Mouse (Mus musculus) CH12.LX (cell line): ENCODE measurements around the gene Adamts7. TPM values are rescaled to one million over a fixed set of nuclear protein-coding genes. Genes with fewer than 3 reads are reported as not detected.

Source experiments
- DNase-seq: peaks from one replicate; pipeline ENCODE4 v3.0.0-alpha.2; 2013; ENCODE audit errors: extremely low read depth
- H3K27ac ChIP-seq: 2 replicates; pipeline ENCODE4 v1.5.1; 2012; ENCODE audit warnings: low read depth, mild to moderate bottlenecking, control low read depth, moderate library complexity; ENCODE audit not compliant: insufficient read depth
- H3K27me3 ChIP-seq: replicated peaks from 2 replicates; pipeline ENCODE3; 2012; ENCODE audit warnings: inconsistent platforms
- H3K36me3 ChIP-seq, 2 experiments: replicated peaks in 1 of 2; 2 replicates each; pipeline versions ENCODE3 to v1.6.1; 2012; ENCODE audit warnings: inconsistent platforms in 1 of 2, low read length in 1 of 2, mild to moderate bottlenecking in 1 of 2, mixed read lengths in 1 of 2, moderate library complexity in 1 of 2; ENCODE audit not compliant: control insufficient read depth in 1 of 2, insufficient read depth in 1 of 2
- H3K4me1 ChIP-seq, 2 experiments: 2 replicates each; pipeline ENCODE4 v1.6.1; 2012; ENCODE audit warnings: inconsistent platforms in 1 of 2, moderate library complexity in 1 of 2; ENCODE audit not compliant: insufficient read depth in 2 of 2, control insufficient read depth in 1 of 2
- H3K4me2 ChIP-seq: 2 replicates; pipeline ENCODE4 v1.6.1; 2012; ENCODE audit warnings: low read depth, mild to moderate bottlenecking, control low read depth; ENCODE audit not compliant: poor library complexity, insufficient read depth, severe bottlenecking
- H3K4me3 ChIP-seq, 3 experiments: fragments of 150-350 bp in 1 of 3; sonication (generic) in 1 of 3; replicated peaks in 1 of 3; 2 replicates each; pipeline versions ENCODE3 to v1.5.1; 2011 to 2012; ENCODE audit warnings: low read depth in 2 of 3, low read length in 2 of 3, mild to moderate bottlenecking in 2 of 3, moderate library complexity in 2 of 3, control low read depth in 1 of 3, improper control_type of control experiment in 1 of 3, inconsistent platforms in 1 of 3, mixed read lengths in 1 of 3; ENCODE audit not compliant: poor library complexity in 1 of 3
- H3K79me2 ChIP-seq: replicated peaks from 2 replicates; pipeline ENCODE4 v1.6.1; 2012; ENCODE audit warnings: mild to moderate bottlenecking, moderate library complexity; ENCODE audit not compliant: control insufficient read depth, poor library complexity, insufficient read depth, severe bottlenecking; ENCODE audit errors: extremely low read depth
- H3K9ac ChIP-seq: 2 replicates; pipeline ENCODE4 v1.6.1; 2012; ENCODE audit warnings: low read depth, mild to moderate bottlenecking, control low read depth, moderate library complexity; ENCODE audit not compliant: insufficient read depth
- H3K9me3 ChIP-seq: replicated peaks from 2 replicates; pipeline ENCODE3; 2012; ENCODE audit warnings: low read length, inconsistent platforms, mixed read lengths
- CHD2 ChIP-seq: IDR thresholded peaks from 2 replicates; pipeline ENCODE4 v1.6.1; 2011; ENCODE audit warnings: low read length, improper control_type of control experiment
- CTCF ChIP-seq, 2 experiments: IDR thresholded peaks in 1 of 2; conservative IDR thresholded peaks in 1 of 2; 2 replicates each; pipeline ENCODE4 v1.5.1; 2011 to 2012; ENCODE audit warnings: low read depth in 2 of 2, low read length in 2 of 2, improper control_type of control experiment in 1 of 2, inconsistent platforms in 1 of 2, mild to moderate bottlenecking in 1 of 2, moderate library complexity in 1 of 2
- GABPA ChIP-seq: IDR thresholded peaks from 2 replicates; pipeline ENCODE4 v1.6.1; 2012; ENCODE audit warnings: low read depth, low read length, improper control_type of control experiment, inconsistent platforms; ENCODE audit not compliant: insufficient replicate concordance
- HCFC1 ChIP-seq: IDR thresholded peaks from 2 replicates; pipeline ENCODE4 v1.6.1; 2012; ENCODE audit warnings: low read depth, mild to moderate bottlenecking, inconsistent platforms, low read length, improper control_type of control experiment
- IRF4 ChIP-seq: IDR thresholded peaks from 2 replicates; pipeline ENCODE4 v1.6.1; 2014; ENCODE audit warnings: low read depth, mild to moderate bottlenecking, inconsistent platforms, low read length, improper control_type of control experiment
- JUND ChIP-seq: conservative IDR thresholded peaks from 2 replicates; pipeline ENCODE4 v1.6.1; 2011; ENCODE audit warnings: low read depth, low read length, improper control_type of control experiment
- KAT2A ChIP-seq: IDR thresholded peaks from 2 replicates; pipeline ENCODE4 v1.6.1; 2012; ENCODE audit warnings: low read length, improper control_type of control experiment, inconsistent platforms; ENCODE audit not compliant: insufficient replicate concordance
- MAX ChIP-seq: IDR thresholded peaks from 2 replicates; pipeline ENCODE4 v1.6.1; 2011; ENCODE audit warnings: low read length, improper control_type of control experiment
- MAZ ChIP-seq: IDR thresholded peaks from 2 replicates; pipeline ENCODE4 v1.6.1; 2012; ENCODE audit warnings: low read depth, mild to moderate bottlenecking, inconsistent platforms, low read length, improper control_type of control experiment, moderate library complexity
- MEF2A ChIP-seq: IDR thresholded peaks from 2 replicates; pipeline ENCODE4 v1.6.1; 2014; ENCODE audit warnings: low read depth, mild to moderate bottlenecking, inconsistent platforms, low read length, improper control_type of control experiment, borderline replicate concordance
- MXI1 ChIP-seq: IDR thresholded peaks from 2 replicates; pipeline ENCODE4 v1.6.1; 2011; ENCODE audit warnings: mild to moderate bottlenecking, low read depth, low read length, improper control_type of control experiment
- PAX5 ChIP-seq: IDR thresholded peaks from 2 replicates; pipeline ENCODE4 v1.6.1; 2012; ENCODE audit warnings: low read length, inconsistent platforms, mixed read lengths
- RAD21 ChIP-seq: IDR thresholded peaks from 2 replicates; pipeline ENCODE4 v1.6.1; 2011; ENCODE audit warnings: low read depth, mild to moderate bottlenecking, low read length, improper control_type of control experiment, moderate library complexity
- RCOR1 ChIP-seq: conservative IDR thresholded peaks from 2 replicates; pipeline ENCODE4 v1.6.1; 2012; ENCODE audit warnings: low read depth, mild to moderate bottlenecking, inconsistent platforms, low read length, improper control_type of control experiment
- USF1 ChIP-seq: IDR thresholded peaks from 2 replicates; pipeline ENCODE4 v1.6.1; 2014; ENCODE audit warnings: low read depth, mild to moderate bottlenecking, inconsistent platforms, low read length, improper control_type of control experiment
- ZMIZ1 ChIP-seq: IDR thresholded peaks from 2 replicates; pipeline ENCODE4 v1.6.1; 2012; ENCODE audit warnings: low read depth, mild to moderate bottlenecking, inconsistent platforms, low read length, improper control_type of control experiment
- dilution Hi-C: fragments of 300-500 bp; cut with MboI; formaldehyde crosslinking; loops from 2 replicates; pipeline ENCODE4 v1.14.3; 2020; ENCODE audit warnings: low sequenced_read_pairs; ENCODE audit not compliant: extremely low pct_unique_long_range_greater_than_20kb, extremely low pct_ligation_motif_present
- in situ Hi-C: fragments of 300-500 bp; cut with MboI; formaldehyde crosslinking; loops from 3 replicates; pipeline ENCODE4 v1.14.3; 2019; ENCODE audit warnings: low sequenced_read_pairs, low pct_ligation_motif_present, low pct_unique_long_range_greater_than_20kb, mixed read lengths
- polyA plus RNA-seq: library from polyadenylated mRNA; unstranded; fragments of >175 nt; gene quantifications from 2 replicates; pipeline ENCODE4 v1.2.1, GENCODE M21; 2012; ENCODE audit warnings: low read depth; ENCODE audit not compliant: insufficient read length
- total RNA-seq, 2 experiments: library from RNA; depleted of rRNA; stranded (reverse); fragments of 300-350 nt in 1 of 2; fragments of >200 nt in 1 of 2; gene quantifications; 2 replicates each; pipeline ENCODE4 v1.2.3; 2012 to 2014

Adamts7 gene
- total and polyA plus RNA-seq, 3 experiments, result 4.7 to 15.7 (median 9.2) TPM

DNA sequence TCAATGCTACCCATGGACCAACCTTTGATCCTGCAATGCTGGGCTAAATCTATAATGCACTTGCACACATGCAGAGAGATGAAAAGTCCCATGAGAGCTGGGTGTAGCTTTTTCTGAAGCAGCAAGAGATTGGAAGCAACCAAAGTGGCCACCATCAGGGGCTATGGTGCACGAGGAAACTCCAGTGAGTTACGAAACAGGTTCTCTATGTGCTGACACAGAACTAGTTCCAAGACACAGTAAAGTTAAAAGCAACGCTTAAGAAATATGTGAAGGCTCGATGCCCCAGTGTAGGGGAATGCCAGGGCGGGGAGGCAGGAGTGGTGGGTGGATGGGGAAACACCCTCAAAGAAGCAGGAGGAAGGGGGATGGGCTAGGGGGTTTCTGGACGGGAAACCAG, 45.8 kb downstream of the Adamts7 start:
- Histone ChIP-seq H3K9ac (no peak overlapping the region), H3K4me3 (no peak overlapping the region), H3K9me3 (no peaks in the 10 kb centered on the region), H3K36me3 (peaks cover 0 to 4% of the 10 kb centered on the region in 2 experiments), H3K4me2 (no peak overlapping the region), H3K79me2 (no peaks in the 10 kb centered on the region), H3K4me1 (peaks cover 14 to 66% of the 10 kb centered on the region in 2 experiments), H3K27me3 (no peaks in the 10 kb centered on the region), H3K27ac (no peak overlapping the region)
- DNase-seq, result no peak
- dilution Hi-C loops (no loop called here), in situ Hi-C loops (loop anchor here (5.0 to 25.0 kb wide), 3 partner anchors 196 to 454 kb away; no protein-coding TSS in a partner anchor)
- TF ChIP-seq CHD2 (no peak), GABPA (no peak), CTCF (conservative IDR thresholded peaks at IDR 0.05 in 1 of 2, IDR thresholded peaks at IDR 0.05 in 1 of 2; ENCODE audit: low read depth in 2 of 2, low read length in 2 of 2) (no peak), MAZ (no peak), HCFC1 (no peak), IRF4 (no peak), RCOR1 (no peak)

DNA sequence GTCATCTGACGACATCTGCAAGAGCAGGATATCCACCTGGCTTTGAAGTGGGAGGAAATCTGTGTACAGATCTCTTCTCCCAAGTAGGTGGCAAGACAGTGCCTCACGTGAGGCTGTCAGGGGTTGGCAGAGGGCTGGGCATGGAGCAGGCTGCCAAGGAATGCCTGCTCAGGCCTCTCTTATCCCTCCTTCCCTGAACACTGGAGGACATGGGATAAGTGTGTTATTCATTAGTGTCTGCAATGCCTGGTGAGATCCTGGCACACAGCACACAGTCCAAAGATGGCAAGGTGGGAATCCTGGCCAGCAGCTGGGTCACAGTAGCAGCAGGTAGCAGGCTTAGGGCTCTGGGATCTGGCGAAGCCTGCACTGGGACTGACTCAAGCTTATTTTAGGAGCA, 50.3 kb downstream of the Adamts7 start:
- DNase-seq, result no peak
- Histone ChIP-seq H3K9ac (no peak overlapping the region), H3K4me2 (no peak overlapping the region), H3K36me3 (peaks cover 0 to 3% of the 10 kb centered on the region in 2 experiments), H3K27ac (no peak overlapping the region), H3K9me3 (no peaks in the 10 kb centered on the region), H3K79me2 (no peaks in the 10 kb centered on the region), H3K27me3 (no peaks in the 10 kb centered on the region), H3K4me3 (no peak overlapping the region), H3K4me1 (peaks cover 4 to 26% of the 10 kb centered on the region in 2 experiments; a peak in 2 of 4 replicates)
- in situ Hi-C loops (loop anchor here (25.0 kb wide), 1 partner anchor 449 kb away; no protein-coding TSS in a partner anchor), dilution Hi-C loops (no loop called here)
- TF ChIP-seq MXI1, result no peak
- no peak for TF ChIP-seq RAD21
- TF ChIP-seq USF1, result no peak
- TF ChIP-seq KAT2A, result no peak
- no peak for TF ChIP-seq JUND
- TF ChIP-seq CTCF (conservative IDR thresholded peaks at IDR 0.05 in 1 of 2, IDR thresholded peaks at IDR 0.05 in 1 of 2; ENCODE audit: low read depth in 2 of 2, low read length in 2 of 2), result no peak
- TF ChIP-seq PAX5, result no peak
- TF ChIP-seq ZMIZ1, result no peak
- TF ChIP-seq MEF2A, result no peak
- TF ChIP-seq MAX, result no peak
